Mouse (Mus musculus) hindbrain, embryonic 10.5 days (tissue): ENCODE data around the gene Gpm6a. TPM values are rescaled to one million over a fixed set of nuclear protein-coding genes. Genes with fewer than 3 reads are reported as not detected.

Experiments
- polyA plus RNA-seq: library from polyadenylated mRNA; unstranded; fragments of >200 nt; fragmentation: Nextera tagmentation; extraction: Ambion mirVana; gene quantifications from 2 replicates; pipeline ENCODE4 v1.2.1, GENCODE M21; 2016

Gpm6a gene
- polyA plus RNA-seq, 1 experiment from 2014 or later: 46.2 TPM

Other genes starting within 250 kb of the Gpm6a start
- 3.7 and 4.0 TPM in 2 replicates for gene Wdr17, start 67.7 kb upstream of the Gpm6a start, polyA plus RNA-seq